Mouse (Mus musculus) NIH3T3 (cell line): ENCODE measurements around the gene Kpna2.

Source experiments
- DNase-seq: peaks from one replicate; pipeline ENCODE4 v3.0.0-alpha.2; 2012; ENCODE audit warnings: low read depth

The Kpna2 gene

GRCm38 (mm10) chr11:106982351-106982750 is 17.0 kb downstream of the Kpna2 start:
- DNase-seq = peak; percentile 47

- DNase-seq = no peak
Measured at GRCm38 (mm10) chr11:106981787-106982186, 17.6 kb downstream of the Kpna2 start.

DNA sequence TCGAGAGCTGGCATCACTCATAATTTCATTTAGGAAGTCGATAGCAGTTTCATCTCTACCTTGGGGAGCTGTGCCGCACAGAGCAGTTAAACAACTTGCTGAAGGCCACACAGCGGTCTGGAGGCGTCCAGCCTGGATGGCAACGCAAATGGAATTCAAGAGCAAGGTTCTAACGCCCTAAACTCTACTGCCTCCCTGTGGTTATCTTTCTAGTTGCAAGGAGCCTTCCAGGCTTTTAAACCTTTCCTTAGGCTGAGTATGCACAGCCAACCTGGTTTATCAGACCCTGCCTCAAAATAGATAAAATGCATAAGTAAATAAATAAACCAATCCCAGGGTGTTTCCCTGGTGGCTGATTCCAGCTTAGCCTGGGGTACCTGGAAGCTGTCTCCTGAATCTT is 18.9 kb downstream of the Kpna2 start:
- peak; percentile 93 for DNase-seq

DNA sequence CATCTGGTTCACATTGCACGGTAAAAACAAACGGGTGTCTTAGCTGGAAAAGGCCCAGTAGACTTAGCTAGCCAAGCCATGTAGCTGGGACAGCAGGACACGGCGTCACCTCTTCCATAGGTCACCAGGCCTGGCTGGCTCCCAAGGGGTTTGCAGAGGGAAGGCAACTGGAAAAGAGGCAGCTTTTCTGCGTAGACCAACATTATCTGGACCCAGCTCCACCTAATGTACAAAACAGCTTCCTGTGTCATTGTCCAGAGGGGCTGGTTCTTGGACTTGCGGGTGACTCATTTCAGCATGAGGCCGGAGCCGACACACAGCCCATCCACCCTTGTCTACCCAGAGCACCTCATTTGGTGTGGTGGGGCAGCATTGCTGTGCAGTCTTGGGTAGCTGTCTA is 23.1 kb downstream of the Kpna2 start:
- DNase-seq = peak; percentile 29

- no peak for DNase-seq
Measured at GRCm38 (mm10) chr11:106975419-106976177, 23.7 kb downstream of the Kpna2 start.

GRCm38 (mm10) chr11:106974440-106974839 is 24.9 kb downstream of the Kpna2 start:
- DNase-seq = peak; percentile 34

DNA sequence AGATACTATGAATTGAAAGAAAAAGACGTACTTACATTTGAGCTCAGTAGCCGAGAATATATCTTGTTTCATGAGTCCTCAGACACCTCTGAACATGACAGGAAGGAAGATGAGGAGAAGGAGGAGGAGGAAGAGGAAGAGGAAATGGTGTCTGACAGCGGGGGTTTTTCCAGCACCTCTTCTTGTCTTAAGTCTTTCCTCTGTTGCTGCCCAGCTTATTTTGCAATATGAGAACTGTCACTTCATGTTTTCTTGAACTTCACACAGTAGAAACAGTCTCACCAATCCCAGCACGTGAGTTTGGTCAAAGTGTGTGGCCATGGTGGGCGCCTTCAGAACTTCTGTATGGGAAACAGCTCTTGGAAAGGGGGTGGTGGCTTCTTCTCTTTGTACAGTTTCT is 26.3 kb downstream of the Kpna2 start:
- no peak for DNase-seq

DNA sequence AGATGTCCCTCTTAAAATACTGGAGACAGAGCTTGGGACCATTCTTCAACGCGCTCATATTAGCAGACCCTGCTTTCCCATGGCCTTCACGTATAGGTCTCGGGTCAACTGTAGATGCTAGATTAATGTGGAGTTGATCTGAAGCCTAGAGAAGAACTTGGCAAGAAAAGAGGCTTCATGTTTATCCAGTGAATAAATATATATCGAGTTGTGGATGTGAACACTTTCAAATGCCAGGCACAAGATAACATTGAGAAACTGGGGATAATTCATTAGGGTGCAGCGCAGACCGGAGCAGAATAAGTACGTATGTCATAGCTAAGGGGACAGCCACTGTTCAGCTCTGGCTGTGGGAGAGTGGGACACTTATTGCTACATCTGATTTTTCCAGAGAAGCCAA is 29.5 kb downstream of the Kpna2 start:
- no peak for DNase-seq

GRCm38 (mm10) chr11:106967630-106968029 is 31.7 kb downstream of the Kpna2 start:
- peak; percentile 83 for DNase-seq

GRCm38 (mm10) chr11:106965881-106966280 is 33.5 kb downstream of the Kpna2 start:
- no peak for DNase-seq

- DNase-seq = no peak
Measured at GRCm38 (mm10) chr11:106962310-106962709, 37.0 kb downstream of the Kpna2 start.

DNA sequence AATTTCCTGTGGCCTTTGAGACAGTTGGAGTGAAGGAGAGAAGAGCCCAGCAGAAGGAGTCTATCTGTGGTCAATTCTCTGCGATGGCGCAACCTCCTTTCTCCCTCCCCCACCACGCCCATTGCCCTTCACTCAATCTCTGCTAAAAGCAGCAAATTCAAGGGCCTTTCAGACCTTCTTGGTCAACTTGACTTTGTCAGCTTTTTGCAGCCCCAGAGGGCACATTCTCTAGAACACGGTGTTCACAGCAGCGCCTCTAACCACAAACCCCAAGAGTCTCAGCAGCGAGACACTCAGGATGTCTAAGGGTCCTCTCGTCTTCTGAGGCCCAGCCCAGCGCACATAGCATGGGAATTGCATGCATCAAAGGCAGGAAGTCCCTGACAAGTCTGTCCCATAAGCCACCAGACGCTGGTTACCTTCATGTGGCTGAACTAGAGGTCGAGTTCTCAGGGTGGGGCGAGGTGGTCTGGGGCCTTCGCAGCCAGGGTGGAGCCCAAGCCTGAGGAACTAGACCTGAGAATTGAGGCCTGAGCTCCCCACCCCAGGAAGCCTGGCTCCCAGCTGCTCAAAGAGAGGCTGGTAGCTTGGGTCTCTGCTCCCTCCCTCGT is 37.8 kb downstream of the Kpna2 start:
- peak; percentile 63 for DNase-seq

GRCm38 (mm10) chr11:106959121-106959520 is 40.2 kb downstream of the Kpna2 start:
- no peak for DNase-seq

DNA sequence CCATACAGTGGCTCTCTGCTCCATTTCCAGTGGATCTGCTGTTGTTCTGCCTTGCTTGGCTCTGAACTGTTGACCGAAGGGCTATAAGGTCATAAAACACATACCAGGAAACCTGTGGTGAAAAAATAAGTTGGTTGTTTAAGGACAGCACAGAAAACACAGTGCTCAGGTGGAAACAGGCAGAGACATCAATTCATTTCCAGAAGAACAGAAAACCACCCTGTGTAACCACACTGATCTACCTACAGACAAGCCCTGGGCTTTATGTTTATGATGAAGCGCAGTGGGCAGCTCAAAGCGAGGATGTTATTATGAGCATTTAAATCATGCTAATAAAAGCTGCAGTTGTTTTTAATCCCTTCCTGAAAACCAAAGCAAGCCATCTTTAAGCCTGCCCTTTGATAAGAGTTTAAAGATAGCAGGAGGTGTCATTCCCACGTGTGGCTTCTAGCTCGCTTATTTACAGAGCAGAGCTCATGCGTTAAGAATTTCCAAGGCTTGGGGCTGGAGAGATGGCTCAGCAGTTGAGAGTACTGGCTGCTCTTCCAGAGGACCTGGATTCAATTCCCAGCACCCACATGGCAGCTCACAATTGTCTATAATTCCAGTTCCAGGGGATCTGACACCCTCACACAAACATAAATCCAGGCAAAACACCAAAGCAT is 40.8 kb downstream of the Kpna2 start:
- DNase-seq = no peak

DNA sequence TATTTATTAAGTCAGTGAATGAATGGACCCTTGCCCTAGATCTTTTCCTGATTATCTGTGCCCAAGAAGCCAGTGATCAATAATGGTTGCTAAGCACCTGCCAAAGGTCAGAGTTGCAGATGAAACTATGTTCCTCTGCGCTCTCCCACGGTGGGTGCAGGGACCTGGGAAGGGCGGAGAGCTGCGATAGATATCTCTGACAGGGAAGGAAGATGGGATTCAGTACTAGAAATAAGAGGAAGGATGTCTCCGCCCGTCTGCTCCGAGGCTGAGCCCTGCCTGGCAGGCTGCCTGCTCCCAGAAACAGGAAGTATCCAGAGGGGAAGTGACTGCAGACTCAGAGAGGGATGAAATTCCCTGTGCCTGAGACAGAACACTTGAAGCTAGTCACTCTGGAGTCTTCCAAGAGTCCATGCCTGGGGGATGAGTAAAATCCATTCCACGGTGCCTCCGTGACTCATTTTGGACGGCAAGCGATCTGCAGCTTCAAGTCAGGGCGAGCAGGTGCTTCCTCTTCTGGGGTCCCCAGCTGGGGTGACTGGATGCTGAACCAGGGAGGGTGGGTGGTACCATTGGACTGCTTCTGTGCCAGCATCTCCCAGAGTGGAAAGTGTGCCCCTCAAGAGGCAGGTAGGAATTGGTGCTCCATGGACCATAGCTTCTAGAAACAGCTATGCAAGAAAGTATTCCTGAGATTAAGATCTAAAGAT is 41.9 kb downstream of the Kpna2 start:
- DNase-seq = peak; percentile 93

- peak; percentile 53 for DNase-seq
Measured at GRCm38 (mm10) chr11:106954566-106954965, 44.8 kb downstream of the Kpna2 start.

DNA sequence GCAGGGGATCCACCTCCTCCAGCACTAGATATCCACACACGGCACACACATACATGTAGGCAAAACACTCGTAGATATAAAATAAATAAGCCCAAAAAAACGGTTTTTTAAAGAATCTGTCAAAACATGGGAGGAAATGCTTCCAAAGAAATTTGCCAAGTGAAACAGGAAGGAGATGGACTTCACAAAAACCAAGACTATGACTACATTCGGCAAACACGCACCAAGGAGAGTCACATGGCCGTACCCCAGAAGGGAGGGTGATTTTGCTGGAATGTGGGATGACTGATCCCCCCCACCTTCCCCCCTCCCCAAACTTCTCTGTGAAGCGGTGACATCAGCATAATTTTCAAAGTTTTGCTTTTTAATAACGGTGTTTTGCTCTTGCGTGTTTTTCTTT is 45.2 kb downstream of the Kpna2 start:
- DNase-seq = peak; percentile 86
